Mouse (Mus musculus) spleen, postnatal 10 days (tissue): ENCODE results near the gene Pgpep1l.
"Not testable (repeated sequence)": the region's sequence is repeated elsewhere in the genome, so short reads cannot be mapped to it uniquely, and the experiment has no call there.

Experiments
- DNase-seq, 2 experiments: peaks; one replicate each; pipeline ENCODE4 v3.0.0; 2021 to 2022; ENCODE audit warnings: low spot score in 2 of 2

Gene Pgpep1l

DNA sequence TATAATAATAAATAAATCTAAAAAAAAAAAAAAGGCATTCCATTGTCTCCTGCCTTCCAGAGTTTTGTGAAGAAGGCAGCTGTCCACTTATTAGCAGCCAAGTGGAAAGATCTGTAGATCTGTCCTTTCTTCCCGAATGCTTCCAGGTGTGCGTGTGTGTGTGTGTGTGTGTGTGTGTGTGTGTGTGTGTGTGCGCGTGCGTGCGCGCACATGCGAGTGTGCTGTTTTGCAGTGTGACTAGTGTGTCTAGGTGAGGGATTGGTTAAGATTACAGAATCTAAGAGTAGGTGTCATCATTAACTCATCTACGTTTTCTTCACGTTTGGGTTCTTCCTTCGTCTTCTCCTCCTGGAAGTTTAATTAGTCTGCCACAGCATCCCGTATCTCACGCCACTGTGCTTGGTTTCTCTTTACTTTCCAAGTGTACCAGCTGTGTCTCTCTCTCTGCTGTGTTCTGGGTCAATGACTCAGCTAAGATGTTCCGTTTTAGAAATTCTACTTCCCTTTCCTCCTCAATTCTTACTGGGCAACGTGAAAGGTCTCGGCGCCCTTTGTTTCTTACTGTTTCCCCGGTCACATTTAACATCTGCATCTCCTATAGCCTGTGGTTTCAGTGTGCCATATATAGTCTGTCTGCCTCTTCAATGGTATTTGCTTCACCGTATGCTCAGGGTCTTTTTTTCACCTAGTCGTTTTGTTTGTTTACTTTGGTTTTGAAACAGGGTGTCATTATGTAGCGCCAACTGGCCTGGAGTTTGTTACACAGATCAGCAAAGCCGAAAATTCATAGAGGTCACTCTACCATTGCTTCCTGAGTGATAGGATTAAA, 18.5 kb upstream of the Pgpep1l start:
- peak in 1 of 2 experiments; percentile 31 for DNase-seq

DNA sequence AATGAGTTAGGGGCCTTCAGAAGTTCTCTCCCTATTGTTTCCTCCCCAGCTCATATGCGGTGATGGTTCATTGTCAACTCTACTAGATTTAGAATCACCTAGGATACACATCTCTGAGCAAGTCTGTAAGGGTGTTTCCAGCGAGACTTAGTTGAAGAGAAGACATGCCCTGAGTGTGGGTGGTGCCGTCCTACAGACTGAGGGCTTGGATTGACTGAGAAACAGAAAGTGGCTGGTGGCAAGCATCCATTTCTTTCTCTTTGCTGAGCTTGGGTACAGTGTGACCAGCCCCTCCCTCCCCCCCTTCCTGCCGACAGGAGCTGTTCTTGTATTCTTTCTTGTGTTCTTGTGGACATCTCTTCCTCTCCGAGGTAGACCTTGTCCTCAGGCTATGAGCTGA, 17.3 kb upstream of the Pgpep1l start:
- DNase-seq = no peak

GRCm38 (mm10) chr7:68280352-68280869, 16.4 kb upstream of the Pgpep1l start:
- no peak for DNase-seq

DNA sequence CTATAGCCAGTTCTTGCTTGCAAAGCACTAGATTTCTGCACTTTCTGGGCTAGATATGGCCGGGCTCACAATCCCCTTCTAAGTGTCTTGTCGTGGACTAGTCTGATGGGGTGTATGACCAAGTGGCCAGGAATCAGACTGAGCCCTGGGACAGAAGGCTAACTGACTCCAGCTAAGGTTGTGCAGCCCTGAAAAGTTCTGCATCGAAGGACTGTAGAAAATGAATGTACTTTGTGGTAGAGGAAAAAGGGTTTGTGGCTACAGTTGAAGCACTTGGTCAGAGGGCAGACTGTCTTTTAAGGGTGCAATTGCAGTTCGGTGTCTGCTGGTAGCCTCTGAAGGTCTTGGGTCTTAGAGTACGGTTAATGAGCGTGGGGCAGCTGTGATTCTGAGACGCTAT, 15.4 kb upstream of the Pgpep1l start:
- DNase-seq = no peak

DNA sequence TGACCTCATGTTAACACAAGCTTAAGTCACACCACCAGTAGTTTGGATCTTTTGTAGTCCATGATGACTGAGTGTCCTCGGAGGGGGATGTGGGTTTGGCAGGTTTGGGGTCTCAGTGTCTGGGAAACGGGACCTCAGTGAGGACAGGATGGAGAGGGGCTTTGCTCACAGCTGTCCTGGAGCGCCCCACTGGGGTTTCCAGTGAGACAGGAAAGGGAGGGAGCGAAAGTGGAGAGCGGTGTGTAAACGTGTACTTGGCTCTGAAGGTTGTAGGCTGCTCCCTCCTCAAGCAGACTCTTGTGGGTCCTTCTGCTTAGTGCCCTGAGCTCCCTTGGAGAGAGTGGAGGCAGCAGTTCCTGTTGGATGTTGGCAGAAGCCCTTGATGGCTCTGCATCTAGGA, 14.9 kb upstream of the Pgpep1l start:
- no peak for DNase-seq

GRCm38 (mm10) chr7:68278385-68278784, 14.4 kb upstream of the Pgpep1l start:
- DNase-seq = no peak

DNA sequence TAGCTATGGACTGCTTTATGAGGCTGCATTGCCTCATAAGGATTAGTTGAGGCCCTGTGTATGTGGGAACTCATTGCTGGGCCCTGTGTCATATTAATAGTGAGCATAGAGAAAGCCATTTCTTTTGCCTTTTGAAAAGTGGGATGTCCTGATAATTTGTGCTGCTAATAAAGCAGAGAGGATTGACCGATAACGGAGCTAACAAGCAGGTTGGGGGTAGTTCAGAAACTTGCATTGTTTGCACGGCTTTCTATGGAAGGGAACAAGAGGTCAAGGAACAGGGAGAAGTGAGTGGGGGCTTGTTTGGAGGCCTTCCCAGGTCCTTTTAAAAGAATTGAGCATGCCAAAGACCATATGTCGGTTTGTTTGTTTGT, 13.9 kb upstream of the Pgpep1l start:
- DNase-seq = no peak

GRCm38 (mm10) chr7:68277054-68277896, 13.2 kb upstream of the Pgpep1l start:
- no peak for DNase-seq

DNA sequence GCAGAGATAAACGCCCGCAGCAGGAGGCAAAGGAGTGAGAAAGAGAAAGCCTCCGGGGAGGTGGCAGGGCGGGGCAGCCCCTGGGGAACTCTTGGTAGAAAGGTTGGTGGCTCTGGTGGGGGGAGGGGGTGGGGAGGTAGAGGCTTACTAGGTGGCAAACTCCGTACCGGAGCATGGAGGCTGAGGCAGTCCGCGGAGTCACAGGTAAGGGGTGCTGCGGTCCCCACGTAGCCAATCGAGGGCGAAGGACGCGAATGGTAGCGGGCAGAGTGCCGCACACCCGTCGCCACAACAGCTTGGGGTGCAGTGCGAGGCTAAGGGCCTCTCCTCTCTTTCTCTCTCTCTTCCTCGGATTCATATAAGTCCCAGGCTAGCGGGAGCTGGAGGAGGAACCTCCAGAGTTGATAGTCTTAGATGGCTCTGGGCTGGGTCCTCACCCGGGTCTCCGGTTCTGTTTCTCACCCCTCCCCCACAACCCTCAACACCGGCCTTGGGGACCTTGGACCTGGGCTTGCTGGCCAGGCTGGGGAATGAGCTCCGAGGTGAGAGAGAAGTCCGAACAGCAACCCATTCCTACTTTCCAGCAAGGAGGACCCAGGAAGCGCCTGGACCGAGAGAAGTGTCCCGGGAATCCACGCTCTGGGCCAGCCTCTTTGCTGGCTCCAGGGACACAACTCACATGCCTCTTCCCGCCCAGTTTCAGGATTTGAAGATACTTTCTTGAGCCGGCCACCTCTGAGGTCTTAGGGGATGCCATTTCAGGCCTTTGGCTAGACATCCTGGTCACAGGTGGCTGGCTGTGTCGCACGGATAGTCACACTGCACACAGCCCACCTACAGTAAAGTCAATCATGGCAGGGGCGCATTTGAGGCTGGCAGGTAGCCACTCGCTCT, 12.1 kb upstream of the Pgpep1l start:
- DNase-seq = peak in 1 of 2 experiments; percentile 74

DNA sequence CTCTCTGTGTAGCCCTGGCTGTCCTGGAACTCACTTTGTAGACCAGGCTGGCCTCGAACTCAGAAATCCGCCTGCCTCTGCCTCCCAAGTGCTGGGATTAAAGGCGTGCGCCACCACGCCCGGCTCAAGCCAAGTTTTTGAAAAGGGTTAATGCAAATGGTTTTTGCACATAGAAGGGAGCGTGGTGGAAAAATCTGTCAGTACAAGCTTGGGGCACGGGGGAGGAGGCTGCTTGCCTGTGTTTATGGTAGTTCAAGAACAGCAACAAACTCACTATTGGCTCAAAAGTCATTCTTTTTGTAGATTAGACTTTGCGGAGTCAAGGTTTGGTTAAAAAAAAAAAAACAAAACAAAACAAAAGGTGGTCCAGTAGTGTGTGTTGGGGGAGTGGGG, 11.4 kb upstream of the Pgpep1l start:
- DNase-seq = not testable (repeated sequence)

DNA sequence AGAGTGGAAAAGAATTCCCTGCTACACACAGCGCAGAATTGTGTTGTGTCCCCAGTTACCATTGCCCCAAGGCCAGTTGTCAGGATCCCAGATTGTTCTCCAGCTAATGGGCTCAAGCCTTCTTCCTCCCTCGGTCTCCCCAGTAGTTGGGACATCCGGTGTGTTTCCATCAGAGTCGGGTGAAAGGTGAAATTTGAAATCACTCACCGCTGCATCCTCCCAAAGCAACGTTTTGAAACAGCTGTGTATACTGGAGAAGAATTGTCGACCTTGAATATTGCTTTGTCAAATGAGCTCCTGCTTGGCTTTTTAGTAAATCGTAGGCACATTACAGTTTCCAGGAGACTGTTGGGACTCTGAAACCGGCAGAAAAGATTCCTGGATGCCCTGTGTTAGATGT, 10.9 kb upstream of the Pgpep1l start:
- no peak for DNase-seq

GRCm38 (mm10) chr7:68274218-68274617, 10.2 kb upstream of the Pgpep1l start:
- DNase-seq = no peak

GRCm38 (mm10) chr7:68273515-68273914, 9.5 kb upstream of the Pgpep1l start, which contains the start of gene Fam169b:
TSS of gene Fam169b (plus strand) at chr7:68273839.
- DNase-seq = no peak

DNA sequence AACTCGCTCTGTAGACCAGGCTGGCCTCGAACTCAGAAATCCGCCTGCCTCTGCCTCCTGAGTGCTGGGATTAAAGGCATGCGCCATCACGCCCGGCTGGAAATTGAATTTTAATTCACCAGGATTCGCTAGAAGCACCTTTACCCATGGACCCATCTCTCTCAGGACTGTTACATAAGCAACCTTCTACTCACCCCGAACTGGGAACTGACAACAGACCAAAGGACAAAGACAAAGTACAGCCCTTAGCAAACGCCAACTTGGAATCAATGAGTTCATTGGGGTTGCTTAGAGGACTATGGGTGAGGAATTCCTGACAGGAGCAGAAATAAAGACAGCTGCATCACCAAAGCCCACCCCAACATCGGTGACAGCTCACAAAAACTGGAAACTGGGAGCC, 8.6 kb upstream of the Pgpep1l start:
- no peak for DNase-seq

- no peak for DNase-seq
These were observed 7.8 kb upstream of the Pgpep1l start for GRCm38 (mm10) chr7:68271816-68272215.

DNA sequence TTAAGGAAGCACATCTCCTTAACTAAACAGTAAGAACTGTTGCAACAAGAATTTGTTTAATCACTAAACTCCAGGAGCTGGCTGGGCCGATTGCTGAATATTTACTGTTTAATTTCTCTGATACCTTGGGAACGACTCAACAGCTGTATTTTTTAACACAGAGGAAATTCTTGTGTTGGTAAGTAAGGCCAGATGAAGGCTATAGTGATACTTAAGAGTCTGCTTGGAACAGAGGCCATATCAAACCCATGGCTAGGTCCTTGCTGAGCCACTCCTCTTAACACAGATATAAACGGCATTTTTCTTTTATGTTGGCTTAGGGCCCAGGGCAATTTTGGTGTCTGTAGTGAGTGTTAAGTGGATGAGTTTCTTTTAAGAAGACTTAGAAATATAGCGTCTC, 6.5 kb upstream of the Pgpep1l start:
- DNase-seq = no peak

DNA sequence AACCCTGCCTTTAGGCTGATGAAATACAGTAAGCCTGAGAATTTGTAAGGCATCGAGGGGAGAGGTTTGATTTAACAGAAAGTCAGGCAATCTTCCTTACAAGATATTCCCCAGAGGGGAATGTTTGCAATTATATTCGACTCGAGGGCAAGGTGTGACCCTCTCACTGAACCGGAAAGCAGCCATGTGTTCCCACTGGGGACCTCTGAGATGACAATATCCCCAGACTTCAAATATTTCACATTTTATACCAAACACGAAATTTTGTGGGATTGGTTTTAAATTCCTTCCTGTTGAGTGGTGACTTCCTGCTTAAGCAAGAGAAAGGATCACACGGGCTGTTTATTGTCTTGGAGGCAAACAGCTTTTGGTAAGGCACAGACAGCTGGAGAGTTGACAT, 2.7 kb upstream of the Pgpep1l start:
- DNase-seq = no peak

- no peak for DNase-seq
These were observed 1.4 kb upstream of the Pgpep1l start for GRCm38 (mm10) chr7:68265391-68265790.

GRCm38 (mm10) chr7:68264531-68264930, 498 bp upstream of the Pgpep1l start:
- peak in 1 of 2 experiments; percentile 66 for DNase-seq

- DNase-seq = no peak
These were observed 546 bp downstream of the Pgpep1l start for GRCm38 (mm10) chr7:68263346-68264027.

- no peak for DNase-seq
These were observed 1.3 kb downstream of the Pgpep1l start for GRCm38 (mm10) chr7:68262612-68263200.
